Mouse (Mus musculus) adrenal gland, adult 8-10 months (tissue): ENCODE results near the gene Snupn. TPM values are rescaled to one million over a fixed set of nuclear protein-coding genes. Genes with fewer than 3 reads are reported as not detected.
A peak's percentile ranks its signal among the peaks of the same experiment; 100 is the strongest.
"Not testable (repeated sequence)": the region's sequence is repeated elsewhere in the genome, so short reads cannot be mapped to it uniquely, and the experiment has no call there.

ENCODE experiments used
- DNase-seq: peaks from one replicate; pipeline ENCODE4 v3.0.0; 2022
- total RNA-seq, 4 experiments: library from RNA; stranded (reverse); gene quantifications; 2 replicates each; pipeline ENCODE4 v1.2.4; 2022

The Snupn gene
- total RNA-seq, 4 experiments from 2014 or later = 16.2 to 20.6 (median 17.2) TPM

GRCm38 (mm10) chr9:56930556-56930955 lies 20.1 kb upstream of the Snupn start:
- DNase-seq = no peak

- DNase-seq = no peak
These were observed 13.8 kb upstream of the Snupn start for GRCm38 (mm10) chr9:56936861-56937222.

GRCm38 (mm10) chr9:56937223-56938160 lies 13.2 kb upstream of the Snupn start, which contains the start of gene Imp3:
Gene Imp3 (plus strand): TSS chr9:56937475.
- DNase-seq = peak; percentile 90

GRCm38 (mm10) chr9:56938374-56938773 lies 12.3 kb upstream of the Snupn start:
- DNase-seq = no peak

GRCm38 (mm10) chr9:56947481-56947880 lies 3.2 kb upstream of the Snupn start:
- DNase-seq = not testable (repeated sequence)

GRCm38 (mm10) chr9:56948699-56949098 lies 2.0 kb upstream of the Snupn start:
- DNase-seq = not testable (repeated sequence)

- no peak for DNase-seq
These were observed 911 bp upstream of the Snupn start for GRCm38 (mm10) chr9:56949767-56950166.

- no peak for DNase-seq
These were observed 2.9 kb downstream of the Snupn start for GRCm38 (mm10) chr9:56953562-56953961.

GRCm38 (mm10) chr9:56956966-56957675 lies 6.4 kb downstream of the Snupn start:
- no peak for DNase-seq

GRCm38 (mm10) chr9:56958689-56959088 lies 8.0 kb downstream of the Snupn start:
- no peak for DNase-seq

- DNase-seq = no peak
These were observed 10.9 kb downstream of the Snupn start for GRCm38 (mm10) chr9:56961591-56961990.

- DNase-seq = no peak
These were observed 19.5 kb downstream of the Snupn start for GRCm38 (mm10) chr9:56970158-56970557.

- DNase-seq = no peak
These were observed 23.4 kb downstream of the Snupn start for GRCm38 (mm10) chr9:56973960-56974524.

- DNase-seq = no peak
These were observed 24.5 kb downstream of the Snupn start for GRCm38 (mm10) chr9:56975199-56975598.

- no peak for DNase-seq
These were observed 29.5 kb downstream of the Snupn start for GRCm38 (mm10) chr9:56980186-56980585.

- no peak for DNase-seq
These were observed 30.8 kb downstream of the Snupn start for GRCm38 (mm10) chr9:56981502-56981901.

GRCm38 (mm10) chr9:56994286-56995197 lies 43.9 kb downstream of the Snupn start, which contains the start of gene Ptpn9:
Gene Ptpn9 (plus strand): TSS chr9:56994923.
- peak; percentile 84 for DNase-seq

- peak; percentile 31 for DNase-seq
These were observed 44.7 kb downstream of the Snupn start for GRCm38 (mm10) chr9:56995198-56996027.

GRCm38 (mm10) chr9:56996028-56996346 lies 45.3 kb downstream of the Snupn start:
- peak; percentile 37 for DNase-seq

GRCm38 (mm10) chr9:56997206-56997605 lies 46.5 kb downstream of the Snupn start:
- DNase-seq = not testable (repeated sequence)

GRCm38 (mm10) chr9:57003011-57003410 lies 52.3 kb downstream of the Snupn start:
- peak; percentile 32 for DNase-seq
